Mouse (Mus musculus): ENCODE measurements at regions not wholly inside any gene's neighbourhood (a gene's known extent, or its start where the extent isn't known, plus 50 kb on each side); places are given as distances from the start of the nearest gene placed in this dataset.

DNA sequence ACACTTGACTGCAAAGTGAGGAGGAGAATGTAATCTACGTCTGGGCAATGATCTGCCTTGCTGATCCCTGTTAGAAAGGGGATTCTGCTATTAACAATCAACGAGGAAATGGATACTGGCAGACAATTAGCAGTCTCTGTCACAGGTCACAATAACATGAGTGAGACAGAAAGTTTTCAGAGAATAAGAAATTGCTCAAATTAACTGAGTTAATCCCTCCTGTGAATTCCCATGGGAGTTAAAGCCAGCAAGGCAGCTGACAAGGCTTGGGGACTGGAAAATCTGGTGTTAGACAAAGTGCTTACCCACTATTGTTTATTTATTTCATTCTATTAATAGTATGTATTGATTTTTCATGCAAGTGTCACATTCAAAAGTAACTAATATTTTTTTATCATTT is 343.0 kb upstream of the Klf12 start:
- DNase-seq (ENCODE audit: low spot score): no peak
- Histone ChIP-seq H3K27me3 (ENCODE audit: insufficient read depth, low read length) (no peaks in the 10 kb centered on the region), H3K4me1 (ENCODE audit: insufficient read depth, low read depth, low read length) (no peaks in the 10 kb centered on the region), H3K9me3 (replicated peaks) (peaks cover 8% of the 10 kb centered on the region), H3K4me3 (ENCODE audit: low read depth, low read length) (no peak overlapping the region), H3K36me3 (replicated peaks) (no peaks in the 10 kb centered on the region)
- no peak for ATAC-seq (ENCODE audit: extremely low read depth, insufficient number of reproducible peaks, low FRiP score, poor library complexity, severe bottlenecking)
- TF ChIP-seq CTCF (IDR thresholded peaks at IDR 0.05; ENCODE audit: low read depth, low read length) (no peak), GATA1 (IDR thresholded peaks at IDR 0.05; ENCODE audit: borderline replicate concordance, low read length) (no peak), TAL1 (conservative IDR thresholded peaks at IDR 0.05; ENCODE audit: low read depth, low read length) (no peak), GATA2 (IDR thresholded peaks at IDR 0.05; ENCODE audit: borderline replicate concordance, low read depth, low read length) (no peak), POLR2AphosphoS5 (IDR thresholded peaks at IDR 0.05; ENCODE audit: insufficient replicate concordance, low read depth, low read length) (no peak)

GRCm38 (mm10) chr14:100619656-100620030 is 335.2 kb upstream of the Klf12 start:
- peaks cover 29% of the 10 kb centered on the region for H3K9me3 ChIP-seq (replicated peaks)
- no peak for TF ChIP-seq GATA1 (IDR thresholded peaks at IDR 0.05; ENCODE audit: borderline replicate concordance, low read length)
- no peak for TF ChIP-seq TAL1 (conservative IDR thresholded peaks at IDR 0.05; ENCODE audit: low read depth, low read length)
- no peak for TF ChIP-seq CTCF (IDR thresholded peaks at IDR 0.05; ENCODE audit: low read depth, low read length)
- no peak for TF ChIP-seq GATA2 (IDR thresholded peaks at IDR 0.05; ENCODE audit: borderline replicate concordance, low read depth, low read length)
- TF ChIP-seq POLR2AphosphoS5 (IDR thresholded peaks at IDR 0.05; ENCODE audit: insufficient replicate concordance, low read depth, low read length): no peak
- DNase-seq (ENCODE audit: low spot score): no peak
- no peaks in the 10 kb centered on the region for H3K4me1 ChIP-seq (ENCODE audit: insufficient read depth, low read depth, low read length)
- no peaks in the 10 kb centered on the region for H3K36me3 ChIP-seq (replicated peaks)
- ATAC-seq (ENCODE audit: extremely low read depth, insufficient number of reproducible peaks, low FRiP score, poor library complexity, severe bottlenecking): no peak
- no peaks in the 10 kb centered on the region for H3K27me3 ChIP-seq (ENCODE audit: insufficient read depth, low read length)
- no peak overlapping the region for H3K4me3 ChIP-seq (ENCODE audit: low read depth, low read length)

DNA sequence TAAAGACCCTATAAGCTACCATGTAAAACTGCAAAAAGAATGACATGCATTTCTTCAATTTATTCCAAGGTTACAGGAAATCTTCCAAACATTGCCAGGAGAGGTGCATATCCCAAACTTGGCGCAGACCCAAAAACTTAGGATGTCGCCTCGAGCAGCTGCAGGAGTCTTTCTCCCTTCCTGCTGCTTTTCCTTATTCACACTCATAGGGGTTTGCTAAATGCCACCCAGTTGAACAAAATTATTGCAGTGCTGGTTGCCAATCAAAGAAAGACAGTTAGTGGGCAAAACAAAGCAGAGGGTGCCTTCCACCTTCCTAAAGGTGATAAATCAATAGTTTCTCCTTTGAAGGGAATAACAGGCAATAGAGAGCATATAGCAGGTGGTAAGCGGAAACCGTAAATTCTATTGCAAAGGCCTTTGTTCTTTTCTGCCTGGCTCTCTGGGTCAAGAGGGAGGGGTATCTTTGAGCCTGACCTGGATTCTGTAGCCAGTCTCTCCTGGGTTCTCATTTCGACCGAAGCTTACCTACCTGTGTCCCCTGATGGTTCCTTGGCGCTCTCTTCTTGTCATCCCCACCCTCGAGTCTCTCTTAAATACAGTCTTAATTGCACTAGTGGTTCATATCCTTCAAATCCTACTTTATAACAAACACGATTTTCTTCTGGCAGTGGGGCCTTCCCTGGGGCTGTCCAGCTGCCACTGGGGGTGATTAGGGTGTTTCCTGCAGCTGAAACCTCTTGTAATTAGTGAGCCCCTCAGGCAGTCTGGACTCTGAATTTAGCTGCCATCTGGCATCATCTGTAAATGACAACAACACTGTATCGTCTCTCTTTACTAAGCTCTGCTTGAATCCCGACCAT is 334.5 kb upstream of the Klf12 start:
- DNase-seq (ENCODE audit: low spot score) (no peak), ATAC-seq (ENCODE audit: extremely low read depth, insufficient number of reproducible peaks, low FRiP score, poor library complexity, severe bottlenecking) (no peak)
- H3K27me3 ChIP-seq (ENCODE audit: insufficient read depth, low read length): no peaks in the 10 kb centered on the region
- TF ChIP-seq CTCF (IDR thresholded peaks at IDR 0.05; ENCODE audit: low read depth, low read length) (no peak), GATA1 (IDR thresholded peaks at IDR 0.05; ENCODE audit: borderline replicate concordance, low read length) (no peak), TAL1 (conservative IDR thresholded peaks at IDR 0.05; ENCODE audit: low read depth, low read length) (no peak), POLR2AphosphoS5 (IDR thresholded peaks at IDR 0.05; ENCODE audit: insufficient replicate concordance, low read depth, low read length) (no peak), GATA2 (IDR thresholded peaks at IDR 0.05; ENCODE audit: borderline replicate concordance, low read depth, low read length) (no peak)
- no peak overlapping the region for H3K4me3 ChIP-seq (ENCODE audit: low read depth, low read length)
- H3K4me1 ChIP-seq (ENCODE audit: insufficient read depth, low read depth, low read length): no peaks in the 10 kb centered on the region
- H3K36me3 ChIP-seq (replicated peaks): no peaks in the 10 kb centered on the region
- peaks cover 33% of the 10 kb centered on the region for H3K9me3 ChIP-seq (replicated peaks)

- no peak overlapping the region for H3K4me3 ChIP-seq (ENCODE audit: low read depth, low read length)
- no peaks in the 10 kb centered on the region for H3K36me3 ChIP-seq (replicated peaks)
- no peak for TF ChIP-seq POLR2AphosphoS5 (IDR thresholded peaks at IDR 0.05; ENCODE audit: insufficient replicate concordance, low read depth, low read length)
- TF ChIP-seq TAL1 (conservative IDR thresholded peaks at IDR 0.05; ENCODE audit: low read depth, low read length): no peak
- no peak for TF ChIP-seq GATA2 (IDR thresholded peaks at IDR 0.05; ENCODE audit: borderline replicate concordance, low read depth, low read length)
- TF ChIP-seq CTCF (IDR thresholded peaks at IDR 0.05; ENCODE audit: low read depth, low read length): no peak
- no peak for TF ChIP-seq GATA1 (IDR thresholded peaks at IDR 0.05; ENCODE audit: borderline replicate concordance, low read length)
- H3K27me3 ChIP-seq (ENCODE audit: insufficient read depth, low read length): no peaks in the 10 kb centered on the region
- peaks cover 14% of the 10 kb centered on the region for H3K9me3 ChIP-seq (replicated peaks)
- no peaks in the 10 kb centered on the region for H3K4me1 ChIP-seq (ENCODE audit: insufficient read depth, low read depth, low read length)
- no peak for ATAC-seq (ENCODE audit: extremely low read depth, insufficient number of reproducible peaks, low FRiP score, poor library complexity, severe bottlenecking)
- DNase-seq (ENCODE audit: low spot score): no peak
Measured at GRCm38 (mm10) chr14:100610017-100610760, 325.7 kb upstream of the Klf12 start.

DNA sequence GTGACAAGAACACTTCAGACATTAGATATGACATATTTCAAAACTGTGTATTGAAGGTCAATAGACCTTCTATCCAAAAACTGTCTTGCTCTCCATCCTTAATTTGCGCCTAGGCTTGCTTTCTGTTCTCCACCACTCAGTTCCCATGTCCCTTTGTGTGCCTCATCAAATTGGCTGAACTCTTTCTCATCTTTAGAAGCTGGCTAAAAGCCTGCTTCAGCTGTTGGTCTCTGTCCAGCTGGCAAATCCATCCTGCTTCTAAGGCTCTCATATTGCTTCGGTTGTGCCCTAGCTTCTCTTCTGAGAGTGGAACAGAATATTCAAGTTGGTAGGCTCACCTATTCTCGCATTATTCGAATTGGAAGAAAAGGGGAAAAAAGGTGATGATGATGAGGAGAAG is 322.6 kb upstream of the Klf12 start:
- Histone ChIP-seq H3K9me3 (replicated peaks) (peaks cover 7% of the 10 kb centered on the region), H3K36me3 (replicated peaks) (no peaks in the 10 kb centered on the region), H3K27me3 (ENCODE audit: insufficient read depth, low read length) (no peaks in the 10 kb centered on the region), H3K4me1 (ENCODE audit: insufficient read depth, low read depth, low read length) (no peaks in the 10 kb centered on the region), H3K4me3 (ENCODE audit: low read depth, low read length) (no peak overlapping the region)
- DNase-seq (ENCODE audit: low spot score) (no peak), ATAC-seq (ENCODE audit: extremely low read depth, insufficient number of reproducible peaks, low FRiP score, poor library complexity, severe bottlenecking) (no peak)
- TF ChIP-seq GATA2 (IDR thresholded peaks at IDR 0.05; ENCODE audit: borderline replicate concordance, low read depth, low read length) (no peak), TAL1 (conservative IDR thresholded peaks at IDR 0.05; ENCODE audit: low read depth, low read length) (no peak), CTCF (IDR thresholded peaks at IDR 0.05; ENCODE audit: low read depth, low read length) (no peak), POLR2AphosphoS5 (IDR thresholded peaks at IDR 0.05; ENCODE audit: insufficient replicate concordance, low read depth, low read length) (no peak), GATA1 (IDR thresholded peaks at IDR 0.05; ENCODE audit: borderline replicate concordance, low read length) (no peak)

- no peaks in the 10 kb centered on the region for H3K4me1 ChIP-seq (ENCODE audit: insufficient read depth, low read depth, low read length)
- DNase-seq (ENCODE audit: low spot score) (no peak), ATAC-seq (ENCODE audit: extremely low read depth, insufficient number of reproducible peaks, low FRiP score, poor library complexity, severe bottlenecking) (no peak)
- H3K4me3 ChIP-seq (ENCODE audit: low read depth, low read length): no peak overlapping the region
- no peaks in the 10 kb centered on the region for H3K36me3 ChIP-seq (replicated peaks)
- peaks cover 12% of the 10 kb centered on the region for H3K9me3 ChIP-seq (replicated peaks)
- no peaks in the 10 kb centered on the region for H3K27me3 ChIP-seq (ENCODE audit: insufficient read depth, low read length)
- TF ChIP-seq TAL1 (conservative IDR thresholded peaks at IDR 0.05; ENCODE audit: low read depth, low read length) (no peak), CTCF (IDR thresholded peaks at IDR 0.05; ENCODE audit: low read depth, low read length) (no peak), POLR2AphosphoS5 (IDR thresholded peaks at IDR 0.05; ENCODE audit: insufficient replicate concordance, low read depth, low read length) (no peak), GATA2 (IDR thresholded peaks at IDR 0.05; ENCODE audit: borderline replicate concordance, low read depth, low read length) (no peak), GATA1 (IDR thresholded peaks at IDR 0.05; ENCODE audit: borderline replicate concordance, low read length) (no peak)
Measured at GRCm38 (mm10) chr14:100600886-100601451, 316.5 kb upstream of the Klf12 start.
